Comparison of ENCODE assay signal across 22 mouse cellular contexts in the genomic region with DNA sequence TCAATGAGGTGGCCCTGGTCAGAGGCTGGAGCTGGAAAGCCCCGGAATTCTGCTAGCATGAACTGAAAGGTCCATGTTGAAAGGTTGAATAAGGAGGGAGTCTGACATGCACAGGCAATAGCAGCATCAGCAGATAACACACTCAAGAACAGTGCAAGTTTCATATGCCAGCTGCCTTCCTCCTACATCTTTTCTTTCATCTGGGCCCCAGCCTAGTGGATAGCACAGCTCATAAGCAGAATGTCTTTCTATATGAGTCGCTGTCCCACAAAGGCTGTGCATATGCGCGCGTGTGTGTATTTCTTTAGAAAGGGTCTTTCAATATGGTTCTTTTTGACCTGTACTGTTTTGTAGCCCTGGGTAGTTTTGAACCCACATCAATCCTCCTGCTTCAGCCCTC.
DNase-seq lines count a peak whose midpoint lies in the region; ATAC-seq and TF ChIP-seq lines count a peak whose summit lies in the region.
"Had no signal": no experiment of that assay in that cellular context is flagged by ENCODE, and none has a peak within 500 bp of the region (broad histone marks: within the 10 kb centered on the region; RNA-seq: fewer than 3 reads in every experiment).

No protein-coding gene starts in this region.

- DNase-seq in CD4-positive, CD25-positive, alpha-beta regulatory T cell, adult 2 months (ENCODE audit: low read depth, low spot score) = peak; percentile 4
- DNase-seq in layer of hippocampus, adult 9-11 months = peak; percentile 17
- DNase-seq in layer of hippocampus, postnatal 36 days = no peak
- no peak for DNase-seq in midbrain, postnatal 0 days (ENCODE audit: low spot score)
- peak; percentile 53 for DNase-seq in brain, adult 2 months (ENCODE audit: low read depth, low spot score)
- DNase-seq in urinary bladder, postnatal 4 days (ENCODE audit: low spot score in 2 of 2) = no peak
- DNase-seq: adrenal gland, adult 8-10 months; adrenal gland, postnatal 36 days; cerebellum, adult 11 months; cerebellum, adult 8-10 months; cerebellum, postnatal 14 days; embryo, embryonic 11 days; gastrocnemius, postnatal 10 days; heart, adult 2 months had no signal

- H3K4me3 ChIP-seq in midbrain, embryonic 16.5 days (ENCODE audit: low read depth, low read length) = no peak overlapping the region
- H3K4me3 ChIP-seq in midbrain, postnatal 0 days (ENCODE audit: low read depth, low read length) = no peak overlapping the region
- H3K4me3 ChIP-seq: embryonic facial prominence, embryonic 15.5 days; erythroblast, embryonic 14.5 days; forebrain, embryonic 10.5 days; heart, adult 2 months; heart, embryonic 12.5 days had no signal

- H3K27me3 ChIP-seq in midbrain, embryonic 16.5 days (ENCODE audit: control insufficient read depth, insufficient read depth, low read depth, low read length) = no peaks in the 10 kb centered on the region; the same call in none of the 2 replicates
- H3K27me3 ChIP-seq in midbrain, postnatal 0 days (ENCODE audit: insufficient read depth, low read length) = no peaks in the 10 kb centered on the region; the same call in 1 of the 2 replicates
- H3K27me3 ChIP-seq: embryonic facial prominence, embryonic 15.5 days; heart, embryonic 12.5 days had no signal

- no peak overlapping the region for H3K4me2 ChIP-seq in midbrain, embryonic 16.5 days (ENCODE audit: low read length)
- no peak overlapping the region for H3K4me2 ChIP-seq in midbrain, postnatal 0 days (ENCODE audit: low read depth, low read length, poor library complexity, severe bottlenecking)
- H3K4me2 ChIP-seq: embryonic facial prominence, embryonic 15.5 days; heart, embryonic 12.5 days had no signal

- H3K36me3 ChIP-seq in midbrain, embryonic 16.5 days (ENCODE audit: control insufficient read depth, insufficient read depth, low read length) = no peaks in the 10 kb centered on the region
- H3K36me3 ChIP-seq in midbrain, postnatal 0 days (ENCODE audit: insufficient read depth, low read length) = no peaks in the 10 kb centered on the region
- H3K36me3 ChIP-seq: embryonic facial prominence, embryonic 15.5 days; forebrain, embryonic 10.5 days; heart, embryonic 12.5 days had no signal

- no peak overlapping the region for H3K9ac ChIP-seq in midbrain, embryonic 16.5 days (ENCODE audit: low read depth, low read length)
- H3K9ac ChIP-seq in midbrain, postnatal 0 days (replicated peaks; ENCODE audit: low read length, poor library complexity, severe bottlenecking) = no peak overlapping the region
- H3K9ac ChIP-seq: embryonic facial prominence, embryonic 15.5 days; heart, embryonic 12.5 days had no signal

- 0 out of 2 replicates have a peak overlapping the region, but pooled peaks have one; percentile 3 for H3K27ac ChIP-seq in midbrain, embryonic 16.5 days (ENCODE audit: low read length)
- no peak overlapping the region for H3K27ac ChIP-seq in midbrain, postnatal 0 days (ENCODE audit: low read depth, low read length)
- H3K27ac ChIP-seq: embryonic facial prominence, embryonic 15.5 days; forebrain, embryonic 10.5 days; heart, adult 2 months had no signal

- no peak for ATAC-seq in CD4-positive, CD25-positive, alpha-beta regulatory T cell, adult 4 months
- ATAC-seq in midbrain, embryonic 16.5 days = no peak
- no peak for ATAC-seq in midbrain, postnatal 0 days (ENCODE audit: low FRiP score)
- ATAC-seq: forebrain, embryonic 14.5 days; hindbrain, embryonic 16.5 days had no signal

- TF ChIP-seq CTCF in midbrain, postnatal 0 days (IDR thresholded peaks at IDR 0.05) = no peak

- H3K9me3 ChIP-seq in midbrain, embryonic 16.5 days (replicated peaks; ENCODE audit: control insufficient read depth, low read length, poor library complexity, severe bottlenecking) = no peaks in the 10 kb centered on the region
- no peaks in the 10 kb centered on the region for H3K9me3 ChIP-seq in midbrain, postnatal 0 days (ENCODE audit: low read length)
- H3K9me3 ChIP-seq: embryonic facial prominence, embryonic 15.5 days; forebrain, embryonic 10.5 days; heart, embryonic 12.5 days had no signal

- 89% methylated on average over 5 of the region's 5 CpGs for WGBS in midbrain, embryonic 16.5 days
- 84% methylated on average over 5 of the region's 5 CpGs for WGBS in midbrain, postnatal 0 days

- H3K4me1 ChIP-seq in midbrain, embryonic 16.5 days (ENCODE audit: control insufficient read depth, insufficient read depth, low read length) = no peaks in the 10 kb centered on the region
- no peaks in the 10 kb centered on the region for H3K4me1 ChIP-seq in midbrain, postnatal 0 days (ENCODE audit: insufficient read depth, low read length)
- H3K4me1 ChIP-seq: embryonic facial prominence, embryonic 15.5 days; heart, embryonic 12.5 days had no signal

Comparison
In these comparisons a context has a peak if more than half of its experiments do, and no peak if none do; other contexts are left out.
1. DNase-seq: peak in CD4-positive, CD25-positive, alpha-beta regulatory T cell, adult 2 months (single experiment), layer of hippocampus, adult 9-11 months (single experiment) and brain, adult 2 months (single experiment); none in layer of hippocampus, postnatal 36 days (0 of 2), midbrain, postnatal 0 days (single experiment) and urinary bladder, postnatal 4 days (0 of 2).